Mouse (Mus musculus) liver (tissue): ENCODE data around the gene Gm28305.
A peak's percentile ranks its signal among the peaks of the same experiment; 100 is the strongest.

Experiments
- DNase-seq: peaks from one replicate; pipeline ENCODE4 v3.0.0-alpha.2; 2020; ENCODE audit warnings: mixed read lengths

The Gm28305 gene

DNA sequence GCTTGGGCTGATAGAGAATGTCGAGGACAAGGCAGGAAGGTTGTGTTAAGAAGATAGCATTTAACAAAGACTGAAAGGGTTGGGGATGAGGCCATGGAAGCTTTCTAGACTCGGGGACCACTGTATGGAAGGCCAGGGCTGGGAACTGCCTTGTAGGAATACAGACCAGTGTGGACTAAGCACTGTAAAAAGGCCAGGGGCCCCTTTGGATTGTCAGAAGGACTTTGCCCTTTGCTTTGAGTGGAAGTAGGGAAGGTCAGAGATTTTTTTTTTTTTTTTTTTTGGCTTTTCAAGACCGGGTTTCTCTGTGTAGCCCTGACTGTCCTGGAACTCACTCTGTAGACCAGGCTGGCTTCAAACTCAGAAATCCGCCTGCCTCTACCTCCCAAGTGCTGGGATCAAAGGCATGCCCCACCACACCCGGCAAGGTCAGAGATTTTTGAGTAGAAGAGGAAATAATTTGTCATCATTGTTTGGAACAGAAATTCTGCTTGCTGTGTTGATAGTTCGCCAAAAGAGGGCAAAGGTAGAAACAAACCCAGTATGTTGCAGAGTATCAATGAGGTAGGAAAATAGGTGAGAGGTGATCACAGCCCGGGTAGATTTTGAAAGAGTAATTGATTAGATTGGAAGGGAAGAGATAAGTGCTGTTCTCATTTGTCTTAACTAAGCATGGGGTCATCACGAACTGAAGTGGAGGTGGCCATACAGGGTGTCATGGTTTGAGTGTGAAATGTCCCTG, 30.6 kb downstream of the Gm28305 start:
- peak; percentile 11 for DNase-seq

DNA sequence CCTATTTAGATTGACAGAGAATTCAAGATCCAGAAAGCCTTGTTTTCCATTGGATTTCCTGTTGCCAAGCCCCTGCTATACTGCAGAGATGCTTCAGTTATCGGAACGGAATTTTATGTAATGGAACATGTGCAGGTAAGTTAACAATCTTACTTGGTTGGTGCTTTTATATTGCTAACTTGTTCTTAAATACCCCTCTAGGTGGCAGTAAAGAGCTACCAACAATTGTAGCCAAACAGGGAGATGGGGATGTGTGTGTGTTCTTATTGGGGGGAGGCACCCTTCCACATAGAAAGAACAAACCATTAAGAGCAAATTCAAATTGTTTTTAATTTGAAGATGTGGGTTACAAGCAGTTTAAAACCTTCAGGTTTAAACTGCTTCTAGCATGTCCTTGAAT, 35.3 kb downstream of the Gm28305 start:
- no peak for DNase-seq

DNA sequence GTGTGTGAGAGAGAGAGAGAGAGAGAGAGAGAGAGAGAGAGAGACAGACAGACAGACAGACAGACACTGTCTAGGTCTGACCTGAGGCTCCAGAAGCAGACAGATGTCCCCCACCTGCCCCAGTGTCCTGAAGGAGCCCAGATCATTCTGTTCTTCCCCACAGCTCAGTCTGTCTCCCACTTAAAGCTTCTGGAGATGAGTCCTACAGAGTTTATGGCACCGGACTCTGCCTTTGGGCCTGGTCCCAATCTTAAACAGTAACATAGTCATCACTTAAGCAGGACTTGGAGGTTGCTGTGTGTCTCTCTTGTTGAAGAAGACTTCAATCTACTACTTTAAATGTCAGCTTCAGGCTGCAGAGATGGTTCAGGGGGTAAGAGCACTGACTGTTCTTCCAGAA, 38.3 kb downstream of the Gm28305 start:
- no peak for DNase-seq

DNA sequence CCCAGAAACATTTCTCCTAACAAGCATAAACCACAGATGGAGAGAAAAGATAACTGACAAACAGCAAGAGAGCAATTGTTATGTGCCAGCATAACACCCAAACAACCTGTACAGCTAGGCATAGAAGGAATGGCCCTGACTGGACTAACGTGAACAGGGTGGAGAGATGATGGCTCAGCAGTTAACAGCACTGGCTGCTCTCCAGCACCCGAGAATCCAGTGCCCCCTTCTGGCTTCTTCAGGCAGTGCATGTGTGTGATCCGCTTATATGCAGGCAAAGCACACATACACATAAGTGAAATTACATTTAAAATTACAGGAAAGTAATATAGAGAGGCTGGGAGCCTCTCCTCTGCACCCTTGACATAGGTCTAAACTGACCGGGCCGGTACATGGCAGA, 38.9 kb downstream of the Gm28305 start:
- peak; percentile 61 for DNase-seq

DNA sequence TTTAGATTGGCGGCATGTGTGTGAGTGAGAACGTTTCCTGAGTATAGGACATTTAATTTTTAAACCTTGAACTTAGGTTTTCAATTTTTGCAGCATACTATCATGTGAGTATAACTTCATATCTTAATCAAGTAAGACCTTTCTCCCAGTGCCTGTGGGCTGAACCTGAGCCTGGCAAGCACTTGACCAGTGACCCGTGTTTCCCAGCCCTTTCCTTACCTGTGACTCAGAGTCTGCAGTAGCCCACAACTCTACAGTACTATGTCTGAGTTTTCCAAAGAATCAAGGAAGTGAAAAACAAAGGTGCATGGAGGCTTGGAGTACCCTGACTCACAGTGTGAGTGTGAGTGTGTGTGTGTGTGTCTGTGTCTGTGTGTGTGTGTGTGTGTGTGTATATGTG, 39.6 kb downstream of the Gm28305 start:
- no peak for DNase-seq

DNA sequence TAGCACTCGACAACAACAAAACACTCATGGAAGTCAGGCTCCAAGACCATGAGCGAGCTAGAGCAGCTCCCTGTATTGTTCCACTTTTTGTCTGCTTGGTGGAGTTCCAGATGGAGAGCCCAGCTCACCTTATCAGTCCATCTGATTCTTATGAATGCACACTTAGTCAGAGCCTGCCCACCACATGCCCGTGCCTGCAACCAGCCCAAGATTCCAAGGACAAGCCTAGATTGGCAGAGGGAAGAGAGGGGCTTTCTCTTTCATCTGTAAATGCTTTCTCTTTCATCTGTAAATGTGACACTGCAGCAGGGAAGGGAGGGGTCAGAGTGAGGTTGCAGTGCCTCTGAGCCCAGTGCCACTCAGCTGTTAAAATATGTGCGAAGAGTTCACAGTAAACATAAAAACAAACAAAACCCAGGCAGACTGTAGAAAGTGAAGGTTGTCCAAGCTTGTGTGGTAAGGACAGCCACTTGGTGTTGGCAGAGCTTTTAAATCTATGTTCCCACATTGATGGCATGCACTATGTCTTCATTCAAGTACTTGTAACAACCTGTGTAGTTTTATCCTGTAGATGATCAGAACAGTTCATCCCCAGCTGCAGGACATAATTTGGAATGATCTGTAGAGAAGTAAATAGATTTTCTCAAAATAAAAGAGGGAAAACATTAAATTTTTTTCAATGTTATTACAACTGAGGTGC, 45.4 kb downstream of the Gm28305 start:
- no peak for DNase-seq

DNA sequence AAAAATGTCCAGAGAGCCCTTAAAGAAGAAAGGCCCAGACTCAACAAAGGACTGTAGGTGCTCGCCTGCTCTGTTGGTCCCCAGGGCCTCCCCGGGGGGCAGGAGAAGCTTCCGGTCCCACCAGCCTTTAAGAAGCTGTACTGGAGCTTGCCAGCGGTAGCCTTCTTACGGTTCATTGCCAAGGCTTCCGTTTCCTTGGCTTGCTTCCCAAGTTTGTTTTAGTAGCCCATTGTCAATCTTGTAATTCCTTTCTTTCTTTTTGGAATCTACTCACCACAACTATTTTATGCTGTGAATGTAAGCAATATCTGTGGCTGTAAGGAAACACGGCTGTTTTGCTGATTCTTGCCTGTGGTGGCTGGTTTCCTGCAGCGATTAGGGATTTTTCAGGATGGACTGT, 48.1 kb downstream of the Gm28305 start:
- DNase-seq = no peak

DNA sequence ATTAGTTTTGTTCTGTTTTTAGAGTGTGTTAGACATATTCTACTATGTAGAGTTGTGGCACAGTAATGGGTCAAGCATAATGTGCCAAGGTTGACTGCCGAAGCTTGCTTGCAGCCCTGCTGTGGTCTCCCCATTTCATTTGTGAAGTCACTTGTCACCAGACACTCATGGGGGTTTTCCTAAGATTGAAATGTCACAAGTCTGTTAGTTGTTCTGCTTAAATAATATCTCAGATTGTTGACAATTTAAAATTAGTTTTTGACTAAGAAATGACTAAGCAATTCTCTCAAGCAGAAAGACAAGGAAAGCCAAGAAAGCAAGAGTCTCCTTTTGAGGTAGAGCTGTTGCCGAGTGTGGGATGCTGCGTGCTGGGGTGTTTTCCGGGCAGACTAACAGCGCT, 52.5 kb downstream of the Gm28305 start:
- DNase-seq = no peak

DNA sequence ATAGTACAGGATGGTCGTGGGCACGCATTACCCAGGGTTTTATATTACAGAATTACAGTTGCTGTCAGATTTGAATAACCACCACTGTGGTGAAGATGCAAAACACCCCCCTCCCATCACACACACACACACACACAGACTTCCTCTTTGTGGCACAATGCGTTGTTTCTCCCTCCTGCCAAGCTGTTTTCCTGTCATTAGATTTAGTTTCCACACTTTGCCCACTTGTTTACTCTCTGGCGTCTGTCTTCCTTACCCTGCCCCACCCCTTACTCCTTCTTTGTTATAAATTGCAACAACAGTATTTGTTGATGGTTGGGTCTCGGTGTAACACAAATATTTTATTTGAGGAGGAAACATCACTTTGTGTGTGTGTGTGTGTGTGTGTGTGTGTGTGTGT, 57.8 kb downstream of the Gm28305 start:
- DNase-seq = no peak

DNA sequence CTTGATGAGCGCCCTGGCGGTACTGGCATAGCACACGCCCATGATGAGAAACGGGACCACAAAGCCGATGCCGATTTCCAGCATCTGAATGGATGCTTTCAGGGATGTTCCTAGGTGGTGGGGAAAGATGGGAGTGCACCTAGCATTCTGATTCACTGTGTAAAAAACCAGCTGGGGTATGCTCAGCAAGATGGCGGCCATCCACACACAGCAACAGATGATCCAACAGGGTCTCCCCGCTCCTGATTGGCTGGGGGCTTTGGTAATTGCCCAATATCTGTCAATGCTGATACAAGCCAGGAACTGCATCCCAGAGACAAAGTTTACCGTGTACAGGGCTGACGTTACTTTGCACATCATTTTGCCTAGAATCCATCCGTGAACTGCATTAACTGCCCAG, 58.6 kb downstream of the Gm28305 start:
- no peak for DNase-seq

DNA sequence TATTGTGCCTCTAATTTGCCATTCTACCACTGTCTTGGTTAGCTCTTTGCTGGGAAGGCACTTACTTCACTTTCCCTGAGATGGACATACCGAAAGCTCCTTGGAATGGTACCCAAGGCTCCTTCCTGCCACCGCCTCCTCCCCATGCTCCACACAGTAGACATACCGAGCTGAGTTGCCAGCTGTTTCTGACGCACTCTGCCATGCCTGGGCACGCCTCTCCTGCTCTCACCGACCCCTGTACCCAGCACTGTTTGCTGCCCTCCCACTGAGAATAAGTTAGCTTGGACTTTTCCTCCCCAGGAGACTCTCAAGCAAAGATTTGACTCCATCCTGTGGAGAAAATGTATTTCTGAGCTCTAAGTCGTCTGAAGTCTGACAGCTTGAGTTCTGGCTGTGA, 60.4 kb downstream of the Gm28305 start:
- no peak for DNase-seq

DNA sequence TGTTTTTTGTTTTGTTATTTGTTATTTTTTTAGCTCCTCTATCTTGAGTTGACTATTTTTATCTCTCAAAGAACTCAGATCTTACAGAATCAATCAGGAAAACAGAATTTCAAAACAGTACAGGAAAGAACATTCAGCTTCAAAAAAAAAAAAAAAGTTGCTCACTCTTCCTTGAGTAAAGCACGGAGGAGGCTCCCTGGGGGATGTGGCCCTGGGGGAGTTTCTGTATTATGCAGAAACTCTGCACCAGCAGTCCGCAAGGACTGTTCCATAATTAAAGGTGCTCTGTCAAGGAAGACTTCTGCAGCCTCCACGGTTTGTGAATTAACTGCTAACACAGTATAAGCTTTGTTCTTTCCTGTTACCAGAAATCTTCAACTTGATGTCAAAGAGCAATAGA, 61.0 kb downstream of the Gm28305 start:
- DNase-seq = no peak

DNA sequence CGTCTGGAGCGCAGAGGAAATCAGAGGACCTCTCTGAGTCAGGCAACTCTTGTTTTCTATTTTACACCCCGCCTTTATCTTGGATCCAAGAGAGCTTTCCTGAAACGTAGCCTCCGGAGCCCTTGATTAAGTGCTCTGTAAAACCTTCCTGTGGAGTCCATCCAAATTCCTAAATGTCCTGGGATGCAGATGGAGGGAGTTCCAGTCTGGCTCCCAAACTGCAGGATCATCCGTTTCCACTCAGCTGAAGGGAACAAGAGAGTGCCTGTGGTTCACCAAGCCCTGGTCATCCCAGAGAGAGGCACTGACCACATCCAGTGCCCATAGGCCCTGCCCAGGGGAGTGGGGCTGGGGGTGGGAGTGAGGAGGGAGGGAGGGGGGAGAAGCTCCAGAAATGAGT, 61.8 kb downstream of the Gm28305 start:
- no peak for DNase-seq

DNA sequence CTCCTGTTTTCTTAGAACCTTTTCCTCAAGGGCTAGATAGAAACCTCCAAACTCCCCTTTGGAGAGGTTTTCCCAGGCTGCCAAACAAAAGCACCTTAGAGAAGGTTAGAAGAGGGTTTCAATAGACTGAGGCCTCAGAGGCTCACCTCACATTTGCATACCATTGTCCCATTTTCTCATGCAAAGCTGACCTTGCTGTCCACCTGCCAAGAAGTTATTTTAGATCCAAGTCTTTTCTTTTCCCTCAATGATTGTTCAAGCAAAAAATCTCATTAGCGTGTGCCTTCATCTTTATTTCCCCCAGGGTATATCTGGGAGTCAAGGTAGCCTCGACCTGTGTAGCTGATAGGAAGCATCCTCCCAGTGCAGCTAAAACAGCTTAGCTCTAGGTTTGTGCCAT, 62.4 kb downstream of the Gm28305 start:
- no peak for DNase-seq

DNA sequence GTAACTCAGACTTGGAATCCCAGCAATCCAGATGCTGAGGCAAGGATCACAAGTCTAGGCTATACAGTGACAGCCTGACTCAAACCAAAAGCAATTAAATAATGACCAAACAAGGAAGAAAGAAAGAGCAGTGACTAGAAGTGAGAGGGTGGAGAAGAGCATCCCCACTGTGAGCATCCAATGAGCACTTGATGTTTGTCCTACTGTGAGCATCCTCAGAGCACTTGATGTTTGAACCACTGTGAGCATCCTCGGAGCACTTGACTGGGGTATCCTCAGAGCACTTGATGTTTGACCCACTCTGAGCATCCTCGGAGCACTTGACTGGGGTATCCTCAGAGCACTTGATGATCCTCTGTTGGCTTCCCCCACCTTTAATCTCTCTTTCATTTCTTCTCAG, 64.5 kb downstream of the Gm28305 start:
- no peak for DNase-seq

DNA sequence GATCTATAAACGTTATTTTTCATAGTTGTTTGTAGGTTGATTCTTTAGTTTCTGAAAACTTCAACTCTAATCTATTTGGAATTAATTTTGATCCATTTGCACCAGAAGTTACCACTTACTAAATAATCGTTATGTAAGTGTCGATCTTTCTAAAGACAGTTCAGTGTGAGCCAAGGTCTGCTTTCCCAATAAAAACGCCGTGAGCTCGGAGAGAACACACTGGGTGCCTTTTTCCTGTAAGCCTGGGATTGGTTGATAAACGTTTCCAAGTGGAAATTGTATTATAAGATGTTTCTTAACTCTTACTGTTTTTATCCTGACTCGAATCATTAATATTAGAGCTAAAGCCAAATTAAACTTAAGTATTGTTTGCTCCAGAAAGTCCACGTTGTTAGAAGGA, 66.5 kb downstream of the Gm28305 start:
- DNase-seq = no peak

DNA sequence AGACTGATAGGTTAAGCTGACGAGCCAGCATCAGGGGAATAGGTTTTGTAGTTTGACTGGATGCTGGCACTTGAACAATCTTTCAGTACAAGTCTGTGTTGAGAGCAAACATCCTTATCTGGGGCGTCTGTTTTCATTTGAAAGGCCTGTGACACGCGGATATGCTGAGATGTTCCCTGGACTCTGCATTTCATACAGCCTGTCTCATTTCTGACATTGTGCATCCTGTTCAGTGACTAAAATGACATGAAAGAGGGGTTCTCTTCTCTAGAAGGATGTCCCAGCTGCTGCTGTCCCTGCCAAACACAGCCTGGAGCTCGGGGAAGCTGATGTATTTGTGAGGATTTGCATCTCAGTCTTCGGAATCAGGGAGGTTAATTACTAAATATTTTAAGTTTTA, 67.0 kb downstream of the Gm28305 start:
- no peak for DNase-seq

DNA sequence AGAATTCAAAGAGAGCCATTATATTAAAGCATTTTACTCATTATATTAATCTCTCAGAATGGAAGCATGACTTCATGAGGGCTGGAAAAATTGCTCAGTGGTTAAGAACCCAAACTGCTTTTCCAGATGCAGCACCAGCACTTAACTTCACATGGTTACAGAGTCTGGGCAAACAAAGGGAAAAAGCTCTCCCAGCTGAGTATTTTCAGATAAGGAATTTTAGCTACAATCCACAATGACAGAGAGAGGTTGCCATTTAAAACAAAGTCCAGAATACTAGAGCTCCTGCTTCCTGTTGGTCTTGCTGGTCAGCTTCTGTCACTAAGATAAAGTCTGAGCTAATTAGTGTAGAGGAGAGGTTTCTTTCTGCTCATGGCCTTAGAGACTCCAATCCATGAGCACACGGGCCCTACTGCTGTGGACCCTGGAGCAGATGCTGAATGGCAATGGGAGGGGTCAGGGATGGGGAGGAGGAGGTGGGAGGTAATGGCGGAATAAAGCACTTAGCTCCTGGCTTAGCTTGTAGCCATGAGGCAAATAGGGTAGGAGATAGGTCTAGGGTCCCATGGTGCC, 68.2 kb downstream of the Gm28305 start:
- no peak for DNase-seq

DNA sequence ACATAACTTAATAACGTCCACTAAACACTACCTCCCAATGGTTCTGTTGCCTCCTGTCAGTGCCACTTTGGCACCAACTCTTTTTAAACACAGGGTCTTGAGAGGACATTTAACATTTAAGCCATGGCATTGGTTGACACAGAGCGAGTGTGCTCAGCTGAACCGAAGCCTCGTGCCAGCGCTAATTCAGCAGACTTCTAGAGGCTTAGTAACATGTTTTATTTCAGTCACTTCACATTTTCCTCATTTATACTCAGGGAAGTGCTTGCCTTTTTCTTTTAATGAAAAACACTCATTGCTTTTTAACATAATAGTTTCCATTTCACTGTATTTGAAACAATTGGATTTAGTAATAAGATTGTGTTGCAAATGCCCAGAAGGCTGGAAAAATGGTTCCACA, 68.7 kb downstream of the Gm28305 start:
- DNase-seq = no peak

DNA sequence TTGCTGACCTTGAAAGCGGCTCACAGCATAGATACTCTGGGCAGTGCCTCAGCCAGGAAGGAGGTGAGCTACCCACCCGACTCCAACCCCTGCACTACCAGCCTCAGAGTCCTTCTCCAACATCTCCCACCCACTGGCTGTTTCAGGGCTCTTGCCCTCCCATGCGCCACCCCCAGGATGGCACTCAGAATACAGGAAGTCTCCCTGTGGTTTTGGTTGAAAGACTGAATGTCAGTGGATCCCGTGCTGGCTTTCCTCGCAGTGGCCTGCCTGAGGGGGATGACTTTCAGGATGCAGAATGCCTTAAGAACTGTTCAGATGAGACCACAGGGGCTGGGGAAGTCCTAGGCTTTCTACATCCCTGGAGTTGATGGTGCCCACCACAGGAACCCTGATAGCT, 82.6 kb downstream of the Gm28305 start:
- no peak for DNase-seq

DNA sequence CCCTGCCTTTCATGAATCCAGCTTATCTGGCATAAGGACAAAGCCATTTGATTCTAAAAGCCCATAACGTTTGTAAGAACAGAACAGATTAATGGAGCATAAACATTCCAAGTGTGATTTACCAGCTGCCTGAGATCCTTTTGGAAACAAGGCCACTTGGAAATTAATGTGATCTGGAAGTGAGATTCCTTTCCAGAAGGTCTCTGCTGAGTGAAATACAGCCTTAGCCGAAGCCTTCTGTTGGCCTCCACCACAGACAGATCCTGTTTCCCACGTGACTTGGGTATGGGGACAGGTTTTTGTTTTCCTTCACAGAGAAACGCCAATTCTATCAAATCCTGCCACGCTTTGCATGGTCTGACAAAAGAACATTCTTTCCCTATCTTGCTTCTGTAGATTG, 83.2 kb downstream of the Gm28305 start:
- no peak for DNase-seq
